Mouse (Mus musculus) testis, postnatal 14 days (tissue): Measurements from ENCODE around the gene Prpsap1.
"Not testable (repeated sequence)": the region's sequence is repeated elsewhere in the genome, so short reads cannot be mapped to it uniquely, and the experiment has no call there.

Experiments used
- DNase-seq: peaks from one replicate; pipeline ENCODE4 v3.0.0; 2021; ENCODE audit warnings: low spot score

Gene Prpsap1

GRCm38 (mm10) chr11:116515330-116516020, 21.5 kb upstream of the Prpsap1 start:
- no peak for DNase-seq

GRCm38 (mm10) chr11:116513531-116514038, 19.6 kb upstream of the Prpsap1 start:
- DNase-seq, result no peak

GRCm38 (mm10) chr11:116512987-116513386, 19.0 kb upstream of the Prpsap1 start:
- no peak for DNase-seq

- DNase-seq, result no peak
Observed at GRCm38 (mm10) chr11:116512154-116512553, 18.2 kb upstream of the Prpsap1 start.

- DNase-seq, result no peak
Observed at GRCm38 (mm10) chr11:116511301-116511868, 17.4 kb upstream of the Prpsap1 start.

GRCm38 (mm10) chr11:116508689-116509088, 14.7 kb upstream of the Prpsap1 start:
- no peak for DNase-seq

GRCm38 (mm10) chr11:116506151-116506875, 12.3 kb upstream of the Prpsap1 start:
- DNase-seq, result no peak

- no peak for DNase-seq
Observed at GRCm38 (mm10) chr11:116505573-116505972, 11.6 kb upstream of the Prpsap1 start.

GRCm38 (mm10) chr11:116504516-116504915, 10.5 kb upstream of the Prpsap1 start:
- DNase-seq, result no peak

GRCm38 (mm10) chr11:116501005-116501746, 7.2 kb upstream of the Prpsap1 start:
- DNase-seq, result peak; percentile 50

- DNase-seq, result no peak
Observed at GRCm38 (mm10) chr11:116499018-116499417, 5.0 kb upstream of the Prpsap1 start.

- no peak for DNase-seq
Observed at GRCm38 (mm10) chr11:116498596-116498995, 4.6 kb upstream of the Prpsap1 start.

- DNase-seq, result peak; percentile 81
Observed at GRCm38 (mm10) chr11:116497313-116497712, 3.3 kb upstream of the Prpsap1 start.

- DNase-seq, result peak; percentile 91
Observed at GRCm38 (mm10) chr11:116494474-116495174, 622 bp upstream of the Prpsap1 start.

- DNase-seq, result no peak
Observed at GRCm38 (mm10) chr11:116493191-116493590, 811 bp downstream of the Prpsap1 start.

- DNase-seq, result not testable (repeated sequence)
Observed at GRCm38 (mm10) chr11:116492507-116492906, 1.5 kb downstream of the Prpsap1 start.

GRCm38 (mm10) chr11:116491338-116491737, 2.7 kb downstream of the Prpsap1 start:
- DNase-seq, result no peak

GRCm38 (mm10) chr11:116490232-116491107, 3.5 kb downstream of the Prpsap1 start:
- peak; percentile 89 for DNase-seq

GRCm38 (mm10) chr11:116489771-116490231, 4.2 kb downstream of the Prpsap1 start:
- no peak for DNase-seq

GRCm38 (mm10) chr11:116488693-116489375, 5.2 kb downstream of the Prpsap1 start:
- DNase-seq, result no peak
